Mouse (Mus musculus) c-Kit-positive CD71-positive TER-119-positive erythroid progenitor cells, embryonic 14.5 days (primary cell): Measurements from ENCODE around the gene Gadd45b.

ENCODE experiments used
- DNase-seq: peaks from one replicate; pipeline ENCODE4 v3.0.0-alpha.2; 2013; ENCODE audit warnings: low spot score

Gadd45b gene

GRCm38 (mm10) chr10:80929299-80930226, at the start of gene Gadd45b:
Gene Gadd45b (plus strand): TSS chr10:80930073.
- DNase-seq: peak; percentile 98

GRCm38 (mm10) chr10:80880131-80880641, 49.7 kb upstream of the Gadd45b start:
- DNase-seq: peak; percentile 84

- DNase-seq: no peak
Measured at GRCm38 (mm10) chr10:80880901-80881300, 49.0 kb upstream of the Gadd45b start.

- DNase-seq: peak; percentile 74
Measured at GRCm38 (mm10) chr10:80881301-80881700, 48.6 kb upstream of the Gadd45b start.

- no peak for DNase-seq
Measured at GRCm38 (mm10) chr10:80887181-80887580, 42.7 kb upstream of the Gadd45b start.

GRCm38 (mm10) chr10:80895100-80895499, 34.8 kb upstream of the Gadd45b start:
- DNase-seq: no peak

- no peak for DNase-seq
Measured at GRCm38 (mm10) chr10:80895697-80896096, 34.2 kb upstream of the Gadd45b start.

- DNase-seq: no peak
Measured at GRCm38 (mm10) chr10:80896581-80897485, 33.0 kb upstream of the Gadd45b start.

GRCm38 (mm10) chr10:80897861-80898510, 31.9 kb upstream of the Gadd45b start:
- no peak for DNase-seq

- no peak for DNase-seq
Measured at GRCm38 (mm10) chr10:80899074-80899473, 30.8 kb upstream of the Gadd45b start.

GRCm38 (mm10) chr10:80899591-80900317, 30.1 kb upstream of the Gadd45b start:
- no peak for DNase-seq

GRCm38 (mm10) chr10:80900318-80901247, 29.3 kb upstream of the Gadd45b start, which contains the start of gene Timm13:
Gene Timm13 (minus strand): TSS chr10:80900969.
- peak; percentile 99 for DNase-seq

GRCm38 (mm10) chr10:80901409-80902272, 28.2 kb upstream of the Gadd45b start:
- DNase-seq: no peak

- no peak for DNase-seq
Measured at GRCm38 (mm10) chr10:80902273-80902940, 27.5 kb upstream of the Gadd45b start.

GRCm38 (mm10) chr10:80903282-80903681, 26.6 kb upstream of the Gadd45b start:
- DNase-seq: no peak

GRCm38 (mm10) chr10:80904004-80904693, 25.7 kb upstream of the Gadd45b start:
- no peak for DNase-seq

- no peak for DNase-seq
Measured at GRCm38 (mm10) chr10:80904709-80905108, 25.2 kb upstream of the Gadd45b start.
